ENCODE assay signal across 14 mouse cellular contexts in genomic region chr15:96647376-96647775, GRCm38 (mm10). TPM values are rescaled to one million over a fixed set of nuclear protein-coding genes. Genes with fewer than 3 reads are reported as not detected.
A peak's percentile ranks its signal among the peaks of the same experiment; 100 is the strongest.
DNase-seq lines count a peak whose midpoint lies in the region; ATAC-seq lines count a peak whose summit lies in the region.
"Had no signal": no experiment of that assay in that cellular context is flagged by ENCODE, and none has a peak within 500 bp of the region (broad histone marks: within the 10 kb centered on the region; RNA-seq: fewer than 3 reads in every experiment).

No protein-coding gene starts in this region.

- DNase-seq in embryo, embryonic 11 days, result peak; percentile 22
- DNase-seq in embryo, embryonic 10.5 days (ENCODE audit: low spot score), result no peak
- no peak for DNase-seq in embryonic facial prominence, embryonic 14.5 days (ENCODE audit: low spot score)
- no peak for DNase-seq in layer of hippocampus, postnatal 14 days (ENCODE audit: low spot score in 2 of 2)
- DNase-seq in c-Kit-positive CD71-positive TER-119-positive erythroid progenitor cells, embryonic 14.5 days (ENCODE audit: low spot score), result no peak
- DNase-seq: adrenal gland, adult 2 months; lung, adult 18-20 months; right cerebral cortex, postnatal 4 days had no signal

- H3K27ac ChIP-seq in hindbrain, embryonic 15.5 days (replicated peaks), result no peak overlapping the region
- no peak overlapping the region for H3K27ac ChIP-seq in hindbrain, embryonic 13.5 days
- no peak overlapping the region for H3K27ac ChIP-seq in embryonic facial prominence, embryonic 14.5 days (replicated peaks; ENCODE audit: low read depth, low read length)
- H3K27ac ChIP-seq in liver, embryonic 15.5 days (replicated peaks), result no peak overlapping the region

- no peak overlapping the region for H3K9ac ChIP-seq in hindbrain, embryonic 15.5 days
- H3K9ac ChIP-seq in hindbrain, embryonic 13.5 days, result no peak overlapping the region
- peak overlapping the region; percentile 35; the same call in 1 of the 2 replicates for H3K9ac ChIP-seq in embryonic facial prominence, embryonic 14.5 days (ENCODE audit: low read depth, low read length)
- no peak overlapping the region for H3K9ac ChIP-seq in liver, embryonic 15.5 days

- H3K4me3 ChIP-seq in hindbrain, embryonic 15.5 days, result no peak overlapping the region
- no peak overlapping the region for H3K4me3 ChIP-seq in hindbrain, embryonic 13.5 days
- no peak overlapping the region for H3K4me3 ChIP-seq in embryonic facial prominence, embryonic 14.5 days (ENCODE audit: low read depth, low read length)
- no peak overlapping the region for H3K4me3 ChIP-seq in liver, embryonic 15.5 days (replicated peaks)

- ATAC-seq in hindbrain, embryonic 15.5 days (ENCODE audit: low FRiP score, low read depth), result no peak
- ATAC-seq in hindbrain, embryonic 13.5 days (ENCODE audit: low FRiP score), result no peak
- no peak for ATAC-seq in embryonic facial prominence, embryonic 14.5 days (ENCODE audit: low read depth)
- no peak for ATAC-seq in liver, embryonic 15.5 days (ENCODE audit: insufficient read depth)
- ATAC-seq: inflammation-experienced regulatory T-cells, adult 6 months had no signal

- no peaks in the 10 kb centered on the region for H3K9me3 ChIP-seq in hindbrain, embryonic 15.5 days
- no peaks in the 10 kb centered on the region for H3K9me3 ChIP-seq in hindbrain, embryonic 13.5 days
- no peaks in the 10 kb centered on the region for H3K9me3 ChIP-seq in embryonic facial prominence, embryonic 14.5 days (ENCODE audit: control insufficient read depth, low read length)
- no peaks in the 10 kb centered on the region for H3K9me3 ChIP-seq in liver, embryonic 15.5 days (replicated peaks)

- no peaks in the 10 kb centered on the region for H3K36me3 ChIP-seq in hindbrain, embryonic 15.5 days
- no peaks in the 10 kb centered on the region for H3K36me3 ChIP-seq in hindbrain, embryonic 13.5 days
- no peaks in the 10 kb centered on the region for H3K36me3 ChIP-seq in embryonic facial prominence, embryonic 14.5 days (ENCODE audit: control insufficient read depth, insufficient read depth, low read length)
- H3K36me3 ChIP-seq in liver, embryonic 15.5 days (replicated peaks), result no peaks in the 10 kb centered on the region
- H3K36me3 ChIP-seq: G1E had no signal

- H3K27me3 ChIP-seq in hindbrain, embryonic 15.5 days, result no peaks in the 10 kb centered on the region
- no peaks in the 10 kb centered on the region for H3K27me3 ChIP-seq in hindbrain, embryonic 13.5 days
- no peaks in the 10 kb centered on the region for H3K27me3 ChIP-seq in embryonic facial prominence, embryonic 14.5 days (replicated peaks; ENCODE audit: control insufficient read depth, insufficient read depth, low read length)
- peaks cover 7% of the 10 kb centered on the region; the same call in 1 of the 2 replicates for H3K27me3 ChIP-seq in liver, embryonic 15.5 days

- 29% methylated on average over 15 of the region's 15 CpGs for WGBS in hindbrain, embryonic 15.5 days
- WGBS in hindbrain, embryonic 13.5 days, result 48% methylated on average over 9 of the region's 15 CpGs
- 31% methylated on average over 11 of the region's 15 CpGs for WGBS in embryonic facial prominence, embryonic 14.5 days
- WGBS in liver, embryonic 15.5 days (ENCODE audit: insufficient replicate concordance), result 28% methylated on average over 15 of the region's 15 CpGs

- peaks cover 6% of the 10 kb centered on the region for H3K4me1 ChIP-seq in hindbrain, embryonic 15.5 days (replicated peaks)
- H3K4me1 ChIP-seq in hindbrain, embryonic 13.5 days (replicated peaks), result peaks cover 6% of the 10 kb centered on the region
- no peaks in the 10 kb centered on the region for H3K4me1 ChIP-seq in embryonic facial prominence, embryonic 14.5 days (ENCODE audit: control insufficient read depth, insufficient read depth, low read length)
- peaks cover 17% of the 10 kb centered on the region for H3K4me1 ChIP-seq in liver, embryonic 15.5 days (replicated peaks)

- peak overlapping the region; percentile 15; the same call in 1 of the 2 replicates for H3K4me2 ChIP-seq in hindbrain, embryonic 15.5 days
- no peak overlapping the region for H3K4me2 ChIP-seq in hindbrain, embryonic 13.5 days
- H3K4me2 ChIP-seq in embryonic facial prominence, embryonic 14.5 days (ENCODE audit: low read depth, low read length), result peak overlapping the region; percentile 47
- peak overlapping the region; percentile 29; the same call in 1 of the 2 replicates for H3K4me2 ChIP-seq in liver, embryonic 15.5 days
- H3K4me2 ChIP-seq: midbrain, embryonic 11.5 days had no signal

RNA-seq across cellular contexts. Expression of gene Slc38a1, which starts 4.7 kb away (rescaled TPM):
- polyA plus RNA-seq in hindbrain, embryonic 15.5 days (2015; fragmentation: Nextera tagmentation; extraction: Ambion mirVana), result 134 and 138 TPM in 2 replicates
- 154 and 158 TPM in 2 replicates for polyA plus RNA-seq in hindbrain, embryonic 13.5 days (2015; fragmentation: Nextera tagmentation; extraction: Ambion mirVana)
- 46.1 and 56.2 TPM in 2 replicates for polyA plus RNA-seq in embryonic facial prominence, embryonic 14.5 days (2014; fragmentation: Nextera tagmentation; extraction: Ambion mirVana)
- 14.5 and 18.2 TPM in 2 replicates for polyA plus RNA-seq in liver, embryonic 15.5 days (2015; fragmentation: Nextera tagmentation; extraction: Ambion mirVana)
- 10 to 100 TPM; 78.7 to 80.0 TPM for total RNA-seq in layer of hippocampus, postnatal 14 days (2021)
- polyA plus RNA-seq: G1E had no signal

RNA-seq across cellular contexts. Expression of gene Slc38a2, which starts 52.2 kb away (rescaled TPM):
- 102 and 108 TPM in 2 replicates for polyA plus RNA-seq in hindbrain, embryonic 15.5 days (2015; fragmentation: Nextera tagmentation; extraction: Ambion mirVana)
- 133 TPM in 2 replicates for polyA plus RNA-seq in hindbrain, embryonic 13.5 days (2015; fragmentation: Nextera tagmentation; extraction: Ambion mirVana)
- polyA plus RNA-seq in embryonic facial prominence, embryonic 14.5 days (2014; fragmentation: Nextera tagmentation; extraction: Ambion mirVana), result 141 and 147 TPM in 2 replicates
- polyA plus RNA-seq in liver, embryonic 15.5 days (2015; fragmentation: Nextera tagmentation; extraction: Ambion mirVana), result 33.8 and 33.9 TPM in 2 replicates
- total RNA-seq in layer of hippocampus, postnatal 14 days (2021), result 10 to 100 TPM; 52.6 to 57.4 TPM
